ENCODE assay signal across 39 mouse cellular contexts in the genomic region with DNA sequence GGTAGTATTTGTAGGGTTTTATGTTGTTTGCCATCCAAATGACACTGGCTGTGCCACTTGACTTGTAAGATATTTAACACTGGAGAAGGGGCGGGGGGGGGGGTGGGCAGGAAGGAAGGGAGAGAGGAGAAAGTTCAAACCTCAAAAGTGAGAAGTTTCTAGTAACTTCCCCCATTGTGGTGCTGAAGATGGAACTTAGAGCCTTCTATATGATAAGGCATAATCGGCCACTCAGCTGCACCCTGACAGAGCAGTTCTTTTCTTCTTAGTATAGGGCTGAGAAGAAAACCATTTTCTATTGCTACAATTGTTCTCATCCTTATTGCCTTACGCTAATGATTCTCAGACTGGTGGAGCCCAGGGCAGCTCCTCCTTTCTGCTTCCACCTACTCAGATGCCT. TPM values are rescaled to one million over a fixed set of nuclear protein-coding genes. Genes with fewer than 3 reads are reported as not detected.
"Had no signal": no experiment of that assay in that cellular context is flagged by ENCODE, and none has a peak within 500 bp of the region (broad histone marks: within the 10 kb centered on the region; RNA-seq: fewer than 3 reads in every experiment).

No protein-coding gene starts in this region.

- DNase-seq: gastrocnemius, postnatal 14 days; gastrocnemius, postnatal 36 days; heart, adult 18-20 months; heart, postnatal 10 days; heart, postnatal 4 days; kidney, adult 18-20 months; kidney, adult 8-10 months; kidney, postnatal 10 days; kidney, postnatal 25 days; kidney, postnatal 4 days; layer of hippocampus, postnatal 36 days; liver; liver, embryonic 13.5 days had no signal

- H3K4me3 ChIP-seq: heart, embryonic 10.5 days; heart, embryonic 12.5 days; hindbrain, embryonic 10.5 days; hindbrain, embryonic 12.5 days; intestine, embryonic 15.5 days; layer of hippocampus, adult 2 months; limb, embryonic 10.5 days; limb, embryonic 12.5 days; liver, embryonic 13.5 days had no signal

- H3K9me3 ChIP-seq: heart, embryonic 10.5 days; heart, embryonic 12.5 days; hindbrain, embryonic 10.5 days; hindbrain, embryonic 12.5 days; intestine, embryonic 15.5 days; limb, embryonic 10.5 days; limb, embryonic 12.5 days; liver, embryonic 13.5 days had no signal

- H3K4me1 ChIP-seq: heart, embryonic 10.5 days; heart, embryonic 12.5 days; hindbrain, embryonic 10.5 days; hindbrain, embryonic 12.5 days; intestine, embryonic 15.5 days; limb, embryonic 10.5 days; limb, embryonic 12.5 days had no signal

- H3K9ac ChIP-seq: heart, embryonic 12.5 days; hindbrain, embryonic 12.5 days; hindbrain, embryonic 14.5 days; intestine, embryonic 15.5 days; limb, embryonic 12.5 days; liver, embryonic 13.5 days had no signal

- H3K27me3 ChIP-seq: heart, embryonic 12.5 days; hindbrain, embryonic 12.5 days; intestine, embryonic 15.5 days; limb, embryonic 12.5 days; liver, embryonic 13.5 days had no signal

- H3K27ac ChIP-seq: heart, embryonic 10.5 days; hindbrain, embryonic 10.5 days; hindbrain, embryonic 12.5 days; hindbrain, embryonic 14.5 days; intestine, embryonic 15.5 days; layer of hippocampus, adult 2 months; limb, embryonic 10.5 days; limb, embryonic 12.5 days; liver, embryonic 13.5 days had no signal

- ATAC-seq: hindbrain, embryonic 16.5 days; inflammation-experienced regulatory T-cells, adult 6 months; intestine, embryonic 15.5 days; intestine, postnatal 0 days had no signal

RNA-seq across cellular contexts. Expression of a gene that starts 47.0 kb away (rescaled TPM):
- total RNA-seq: gastrocnemius, adult 18-20 months; gastrocnemius, adult 8-10 months; gastrocnemius, postnatal 14 days; gastrocnemius, postnatal 36 days; heart, adult 18-20 months; heart, adult 8-10 months; heart, postnatal 10 days; heart, postnatal 25 days; heart, postnatal 4 days; layer of hippocampus, adult 2 months; layer of hippocampus, postnatal 10 days; layer of hippocampus, postnatal 36 days; left cerebral cortex, adult 18-20 months; left cerebral cortex, adult 8-10 months; left cerebral cortex, postnatal 10 days; left cerebral cortex, postnatal 36 days had no signal
- polyA plus RNA-seq: gonadal fat pad, adult 2 months; heart, embryonic 14.5 days; heart, embryonic 16.5 days; hindbrain, embryonic 14.5 days; hindbrain, embryonic 16.5 days; inflammation-experienced regulatory T-cells, adult 6 months; kidney, embryonic 14.5 days; kidney, embryonic 16.5 days; liver, embryonic 13.5 days had no signal
